Comparison of ENCODE assay signal across 11 mouse cellular contexts in the genomic region with DNA sequence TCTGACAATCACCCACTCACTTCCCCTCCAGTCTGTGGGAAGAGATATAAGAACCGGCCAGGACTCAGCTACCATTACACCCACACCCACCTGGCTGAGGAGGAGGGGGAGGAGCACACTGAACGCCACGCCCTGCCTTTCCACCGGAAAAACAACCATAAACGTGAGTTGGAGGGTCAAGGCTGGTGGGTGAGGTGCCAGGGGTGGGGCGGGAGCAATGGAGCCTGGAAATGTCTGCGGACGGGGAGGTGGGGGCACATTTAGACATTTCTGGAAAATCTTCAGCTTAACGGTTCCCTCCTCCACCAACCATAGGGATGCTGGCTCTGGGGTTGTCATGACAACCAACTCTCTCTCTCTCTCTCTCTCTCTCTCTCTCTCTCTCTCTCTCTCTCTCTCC. TPM values are rescaled to one million over a fixed set of nuclear protein-coding genes. Genes with fewer than 3 reads are reported as not detected.
DNase-seq lines count a peak whose midpoint lies in the region; ATAC-seq and TF ChIP-seq lines count a peak whose summit lies in the region.
"Had no signal": no experiment of that assay in that cellular context is flagged by ENCODE, and none has a peak within 500 bp of the region (broad histone marks: within the 10 kb centered on the region; RNA-seq: fewer than 3 reads in every experiment).

No protein-coding gene starts in this region.

- TF ChIP-seq POLR2A in brain, embryonic 14.5 days (IDR thresholded peaks at IDR 0.05; ENCODE audit: borderline replicate concordance, extremely low read depth, insufficient read depth, insufficient read length, poor library complexity, severe bottlenecking), result no peak

- peaks cover 81% of the 10 kb centered on the region for H3K4me1 ChIP-seq in forebrain, embryonic 16.5 days (replicated peaks; ENCODE audit: control insufficient read depth, insufficient read depth, low read length)
- peaks cover 94% of the 10 kb centered on the region for H3K4me1 ChIP-seq in midbrain, embryonic 13.5 days (replicated peaks)

- TF ChIP-seq CTCF in brain, embryonic 14.5 days (IDR thresholded peaks at IDR 0.05; ENCODE audit: borderline replicate concordance, extremely low read depth, insufficient read depth, insufficient read length), result no peak

- peak overlapping the region; percentile 59; the same call in 1 of the 2 replicates for H3K27ac ChIP-seq in forebrain, embryonic 16.5 days (ENCODE audit: low read length)
- H3K27ac ChIP-seq in midbrain, embryonic 13.5 days, result peak overlapping the region; percentile 73

- peak overlapping the region; percentile 48 for H3K4me2 ChIP-seq in forebrain, embryonic 16.5 days (ENCODE audit: low read length)
- H3K4me2 ChIP-seq in midbrain, embryonic 13.5 days (replicated peaks), result peak overlapping the region; percentile 50

- intact Hi-C loops in heart, postnatal 10 days (cut with DNase I), result loop anchor here (5.0 kb wide), 1 partner anchor 49 kb away; no protein-coding TSS in a partner anchor

- H3K9ac ChIP-seq in forebrain, embryonic 16.5 days (replicated peaks; ENCODE audit: low read depth, low read length), result peak overlapping the region; percentile 15; the same call in 1 of the 2 replicates
- H3K9ac ChIP-seq in midbrain, embryonic 13.5 days (replicated peaks), result peak overlapping the region; percentile 44

- H3K36me3 ChIP-seq in forebrain, embryonic 16.5 days (ENCODE audit: control insufficient read depth, insufficient read depth), result peaks cover 6% of the 10 kb centered on the region
- peaks cover 59% of the 10 kb centered on the region for H3K36me3 ChIP-seq in midbrain, embryonic 13.5 days

- peak; percentile 54 to 74 for DNase-seq in left cerebral cortex, adult 18-20 months (ENCODE audit: low spot score in 2 of 2)
- DNase-seq in left cerebral cortex, adult 8-10 months (ENCODE audit: low spot score in 2 of 2), result no peak
- peak; percentile 76 for DNase-seq in brain, embryonic 14.5 days (ENCODE audit: low read depth)
- no peak for DNase-seq in adipocyte (ENCODE audit: low spot score)
- no peak for DNase-seq in heart, postnatal 10 days
- DNase-seq in urinary bladder, adult 2 months (ENCODE audit: low spot score), result no peak
- DNase-seq: kidney, postnatal 10 days; lung, adult 18-20 months; thymus, postnatal 14 days had no signal

- ATAC-seq in forebrain, embryonic 16.5 days, result no peak
- no peak for ATAC-seq in midbrain, embryonic 13.5 days

- no peaks in the 10 kb centered on the region for H3K9me3 ChIP-seq in forebrain, embryonic 16.5 days (ENCODE audit: control insufficient read depth, low read length)
- H3K9me3 ChIP-seq in midbrain, embryonic 13.5 days, result no peaks in the 10 kb centered on the region

- 27% methylated on average over 9 of the region's 9 CpGs for WGBS in forebrain, embryonic 16.5 days
- 21% methylated on average over 9 of the region's 9 CpGs for WGBS in midbrain, embryonic 13.5 days

- H3K4me3 ChIP-seq in forebrain, embryonic 16.5 days (replicated peaks; ENCODE audit: low read length), result peak overlapping the region; percentile 19; the same call in 1 of the 2 replicates
- peak overlapping the region; percentile 22 for H3K4me3 ChIP-seq in midbrain, embryonic 13.5 days (replicated peaks)

- H3K27me3 ChIP-seq in forebrain, embryonic 16.5 days (replicated peaks; ENCODE audit: control insufficient read depth, insufficient read depth, low read length), result no peaks in the 10 kb centered on the region
- 0 out of 2 replicates have a peak, but pooled peaks cover 5% of the 10 kb centered on the region for H3K27me3 ChIP-seq in midbrain, embryonic 13.5 days

RNA-seq across cellular contexts. Expression of a gene that starts 9.3 kb away (rescaled TPM):
- total RNA-seq in left cerebral cortex, adult 18-20 months (2021), result 100 to 1,000 TPM; 107 to 120 TPM
- 100 to 1,000 TPM in 2 of 4 experiments, 10 to 100 TPM in 2; 87.4 to 112 (median 99.7) TPM for total RNA-seq in left cerebral cortex, adult 8-10 months (2022)
- 111 and 157 TPM in 2 replicates for polyA plus RNA-seq in brain, embryonic 14.5 days (2012; rRNA removed)
- 259 and 270 TPM in 2 replicates for polyA plus RNA-seq in forebrain, embryonic 16.5 days (2015; fragmentation: Nextera tagmentation; extraction: Ambion mirVana)
- polyA plus RNA-seq in midbrain, embryonic 13.5 days (2015; fragmentation: Nextera tagmentation; extraction: Ambion mirVana), result 201 and 213 TPM in 2 replicates
- 1 to 10 TPM in 1 of 2 experiments, under 1 TPM in 1; 0.45 to 2.1 TPM for total RNA-seq in heart, postnatal 10 days (2021)
- 1.3 and 2.8 TPM in 2 replicates for polyA plus RNA-seq in urinary bladder, adult 2 months (2012; rRNA removed)

RNA-seq across cellular contexts. Expression of a gene that starts 23.9 kb away (rescaled TPM):
- 10 to 100 TPM; 16.8 to 18.3 TPM for total RNA-seq in left cerebral cortex, adult 18-20 months (2021)
- total RNA-seq in left cerebral cortex, adult 8-10 months (2022), result 10 to 100 TPM; 35.3 to 41.0 (median 39.8) TPM
- polyA plus RNA-seq in brain, embryonic 14.5 days (2012; rRNA removed), result 5.0 and 8.7 TPM in 2 replicates
- 4.3 and 6.1 TPM in 2 replicates for polyA plus RNA-seq in forebrain, embryonic 16.5 days (2015; fragmentation: Nextera tagmentation; extraction: Ambion mirVana)
- 7.9 and 8.1 TPM in 2 replicates for polyA plus RNA-seq in midbrain, embryonic 13.5 days (2015; fragmentation: Nextera tagmentation; extraction: Ambion mirVana)
- 10 to 100 TPM; 21.2 to 27.8 TPM for total RNA-seq in heart, postnatal 10 days (2021)
- polyA plus RNA-seq in urinary bladder, adult 2 months (2012; rRNA removed), result 303 and 338 TPM in 2 replicates

RNA-seq across cellular contexts. Expression of a gene that starts 31.3 kb away (rescaled TPM):
- total RNA-seq in left cerebral cortex, adult 18-20 months (2021), result 10 to 100 TPM; 27.6 to 33.5 TPM
- 10 to 100 TPM; 27.9 to 38.2 (median 33.0) TPM for total RNA-seq in left cerebral cortex, adult 8-10 months (2022)
- polyA plus RNA-seq in brain, embryonic 14.5 days (2012; rRNA removed), result 43.0 and 43.8 TPM in 2 replicates
- 39.9 and 50.9 TPM in 2 replicates for polyA plus RNA-seq in forebrain, embryonic 16.5 days (2015; fragmentation: Nextera tagmentation; extraction: Ambion mirVana)
- 26.1 and 28.7 TPM in 2 replicates for polyA plus RNA-seq in midbrain, embryonic 13.5 days (2015; fragmentation: Nextera tagmentation; extraction: Ambion mirVana)
- 10 to 100 TPM; 53.3 to 62.7 TPM for total RNA-seq in heart, postnatal 10 days (2021)
- 485 and 505 TPM in 2 replicates for polyA plus RNA-seq in urinary bladder, adult 2 months (2012; rRNA removed)

Comparison
In these comparisons a context has a peak if more than half of its experiments do, and no peak if none do; other contexts are left out.
1. DNase-seq: peak in left cerebral cortex, adult 18-20 months (2 of 2) and brain, embryonic 14.5 days (single experiment); none in left cerebral cortex, adult 8-10 months (0 of 2), adipocyte (single experiment), heart, postnatal 10 days (0 of 2) and urinary bladder, adult 2 months (single experiment).
2. RNA of a gene that starts 9.3 kb away (polyA plus RNA-seq): 259 to 270 TPM in forebrain, embryonic 16.5 days, 201 to 213 TPM in midbrain, embryonic 13.5 days and 111 to 157 TPM in brain, embryonic 14.5 days; 1.3 to 2.8 TPM in urinary bladder, adult 2 months; every median in the first group is over 10 times any median in the second.
3. RNA of a gene that starts 23.9 kb away (polyA plus RNA-seq): 303 to 338 TPM in urinary bladder, adult 2 months; 7.9 to 8.1 TPM in midbrain, embryonic 13.5 days, 5.0 to 8.7 TPM in brain, embryonic 14.5 days and 4.3 to 6.1 TPM in forebrain, embryonic 16.5 days; every median in the first group is over 10 times any median in the second.